Mouse (Mus musculus): Measurements from ENCODE around the gene Larp6.

Larp6 gene

GRCm38 (mm10) chr9:60715828-60716227 lies 3.0 kb downstream of the Larp6 start:
- 48% methylated on average over 5 of the region's 5 CpGs for WGBS

GRCm38 (mm10) chr9:60718284-60718683 lies 5.5 kb downstream of the Larp6 start:
- 58% methylated on average over 3 of the region's 3 CpGs for WGBS

GRCm38 (mm10) chr9:60719687-60720086 lies 6.9 kb downstream of the Larp6 start:
- WGBS = 41% methylated on average over 3 of the region's 3 CpGs

- WGBS = 86% methylated on average over 7 of the region's 7 CpGs
Observed at GRCm38 (mm10) chr9:60724968-60725367, 12.2 kb downstream of the Larp6 start.

- WGBS = 59% methylated on average over 2 of the region's 2 CpGs
Observed at GRCm38 (mm10) chr9:60734321-60734720, 21.5 kb downstream of the Larp6 start.

GRCm38 (mm10) chr9:60739126-60739525 lies 26.3 kb downstream of the Larp6 start:
- WGBS = 67% methylated on average over 5 of the region's 5 CpGs

GRCm38 (mm10) chr9:60741436-60741835 lies 28.6 kb downstream of the Larp6 start:
- 56% methylated on average over 10 of the region's 10 CpGs for WGBS

- WGBS = 30% methylated on average over 9 of the region's 9 CpGs
Observed at GRCm38 (mm10) chr9:60742516-60742915, 29.7 kb downstream of the Larp6 start.

- 17% methylated on average over 17 of the region's 17 CpGs for WGBS
Observed at GRCm38 (mm10) chr9:60743180-60743900, 30.6 kb downstream of the Larp6 start.

GRCm38 (mm10) chr9:60744171-60744969 lies 31.6 kb downstream of the Larp6 start:
- WGBS = 35% methylated on average over 18 of the region's 18 CpGs

- WGBS = 59% methylated on average over 4 of the region's 4 CpGs
Observed at GRCm38 (mm10) chr9:60744971-60745370, 32.2 kb downstream of the Larp6 start.

GRCm38 (mm10) chr9:60746561-60746960 lies 33.8 kb downstream of the Larp6 start:
- 66% methylated on average over 6 of the region's 6 CpGs for WGBS

GRCm38 (mm10) chr9:60747672-60748071 lies 34.9 kb downstream of the Larp6 start:
- 96% methylated on average over 5 of the region's 5 CpGs for WGBS

GRCm38 (mm10) chr9:60748191-60748590 lies 35.4 kb downstream of the Larp6 start:
- 89% methylated on average over 2 of the region's 2 CpGs for WGBS

GRCm38 (mm10) chr9:60749105-60749504 lies 36.3 kb downstream of the Larp6 start:
- WGBS = 96% methylated on average over 2 of the region's 2 CpGs

GRCm38 (mm10) chr9:60751098-60751497 lies 38.3 kb downstream of the Larp6 start:
- WGBS = 96% methylated on average over 5 of the region's 5 CpGs

- WGBS = 76% methylated on average over 6 of the region's 6 CpGs
Observed at GRCm38 (mm10) chr9:60751971-60752370, 39.2 kb downstream of the Larp6 start.

- 39% methylated on average over 6 of the region's 6 CpGs for WGBS
Observed at GRCm38 (mm10) chr9:60756258-60756657, 43.5 kb downstream of the Larp6 start.

- WGBS = 74% methylated on average over 15 of the region's 15 CpGs
Observed at GRCm38 (mm10) chr9:60756866-60757740, 44.3 kb downstream of the Larp6 start.

- WGBS = 77% methylated on average over 5 of the region's 5 CpGs
Observed at GRCm38 (mm10) chr9:60757817-60758216, 45.0 kb downstream of the Larp6 start.

GRCm38 (mm10) chr9:60759436-60760007 lies 46.7 kb downstream of the Larp6 start:
- 76% methylated on average over 10 of the region's 10 CpGs for whole genome bisulfite sequencing

GRCm38 (mm10) chr9:60765181-60765580 lies 52.4 kb downstream of the Larp6 start:
- WGBS = 60% methylated on average over 2 of the region's 2 CpGs
